Mouse (Mus musculus) testis, adult 2 months (tissue): ENCODE measurements at regions not wholly inside any gene's neighbourhood (a gene's known extent, or its start where the extent isn't known, plus 50 kb on each side); places are given as distances from the start of the nearest gene placed in this dataset.

Source experiments
- CTCF ChIP-seq: fragments of 200-500 bp; IDR thresholded peaks from 2 replicates; pipeline ENCODE4 v1.5.1; 2012; ENCODE audit warnings: low read depth, mild to moderate bottlenecking, inconsistent platforms, low read length, moderate library complexity; ENCODE audit not compliant: control insufficient read depth, insufficient read depth, insufficient replicate concordance
- POLR2A ChIP-seq: fragments of 200-500 bp; IDR thresholded peaks from 2 replicates; pipeline ENCODE4 v1.6.1; 2012; ENCODE audit warnings: low read depth, mild to moderate bottlenecking, inconsistent platforms, low read length, moderate library complexity; ENCODE audit not compliant: control insufficient read depth

DNA sequence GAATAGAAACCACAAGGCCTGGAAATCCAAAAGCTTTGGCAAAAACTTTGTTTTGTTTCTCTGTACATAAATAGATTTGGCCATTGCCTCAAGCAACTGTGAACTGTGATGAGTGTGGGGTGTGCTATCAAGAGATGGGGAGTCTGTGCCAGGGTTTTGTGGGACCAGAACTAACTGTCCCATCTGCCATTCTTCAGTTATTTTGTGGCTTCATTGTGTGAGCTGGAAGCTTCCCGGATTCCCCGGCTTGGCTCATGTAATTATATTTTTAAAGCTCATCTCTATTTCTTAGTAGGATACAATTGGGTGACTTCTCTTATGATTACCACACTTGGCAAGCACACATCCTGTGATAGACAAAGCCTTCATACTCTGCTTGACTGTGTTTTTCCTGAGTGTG, 143.6 kb upstream of the Rasgrp1 start:
- TF ChIP-seq POLR2A, result no peak
- no peak for TF ChIP-seq CTCF
